ENCODE assay signal across 22 mouse cellular contexts in genomic region chr1:79637768-79638167, GRCm38 (mm10). TPM values are rescaled to one million over a fixed set of nuclear protein-coding genes. Genes with fewer than 3 reads are reported as not detected.
DNase-seq lines count a peak whose midpoint lies in the region; ATAC-seq and TF ChIP-seq lines count a peak whose summit lies in the region.
"Had no signal": no experiment of that assay in that cellular context is flagged by ENCODE, and none has a peak within 500 bp of the region (broad histone marks: within the 10 kb centered on the region; RNA-seq: fewer than 3 reads in every experiment).

No protein-coding gene starts in this region.

- no peak for TF ChIP-seq POLR2A in small intestine, adult 2 months (IDR thresholded peaks at IDR 0.05; ENCODE audit: low read depth, low read length)

- no peak overlapping the region for H3K4me3 ChIP-seq in small intestine, adult 2 months (ENCODE audit: low read depth, low read length)
- no peak overlapping the region for H3K4me3 ChIP-seq in liver, embryonic 12.5 days
- H3K4me3 ChIP-seq: embryonic facial prominence, embryonic 15.5 days; erythroblast, embryonic 14.5 days; forebrain, embryonic 10.5 days; heart, embryonic 15.5 days had no signal

- no peak overlapping the region for H3K9ac ChIP-seq in liver, embryonic 12.5 days
- H3K9ac ChIP-seq: embryonic facial prominence, embryonic 15.5 days; heart, embryonic 15.5 days; hindbrain, embryonic 14.5 days had no signal

- peak; percentile 60 to 66 for DNase-seq in urinary bladder, postnatal 36 days (ENCODE audit: low spot score in 2 of 2)
- no peak for DNase-seq in urinary bladder, postnatal 25 days (ENCODE audit: low spot score)
- DNase-seq in lung, postnatal 14 days = peak; percentile 5
- DNase-seq in adrenal gland, postnatal 14 days = no peak
- DNase-seq: adrenal gland, adult 8-10 months; cerebellum, adult 11 months; cerebellum, adult 8-10 months; embryo, embryonic 11 days; gastrocnemius, postnatal 36 days; heart, adult 18-20 months; heart, postnatal 14 days had no signal

- no peaks in the 10 kb centered on the region for H3K27me3 ChIP-seq in small intestine, adult 2 months (ENCODE audit: control insufficient read depth, insufficient read depth, low read length)
- no peaks in the 10 kb centered on the region for H3K27me3 ChIP-seq in liver, embryonic 12.5 days (replicated peaks)
- H3K27me3 ChIP-seq: embryonic facial prominence, embryonic 15.5 days; heart, embryonic 15.5 days had no signal

- H3K4me2 ChIP-seq in liver, embryonic 12.5 days = no peak overlapping the region
- H3K4me2 ChIP-seq: embryonic facial prominence, embryonic 15.5 days; heart, embryonic 11.5 days; heart, embryonic 15.5 days; hindbrain, embryonic 14.5 days had no signal

- H3K27ac ChIP-seq in small intestine, adult 2 months (ENCODE audit: insufficient read depth, low read depth, low read length) = 0 out of 2 replicates have a peak overlapping the region, but pooled peaks have one; percentile 23
- no peak overlapping the region for H3K27ac ChIP-seq in liver, embryonic 12.5 days
- H3K27ac ChIP-seq: embryonic facial prominence, embryonic 15.5 days; forebrain, embryonic 10.5 days; heart, embryonic 15.5 days; hindbrain, embryonic 14.5 days had no signal

- 49% methylated on average over 2 of the region's 2 CpGs for WGBS in small intestine, adult 2 months
- 81% methylated on average over 2 of the region's 2 CpGs for WGBS in liver, embryonic 12.5 days (ENCODE audit: insufficient replicate concordance)

- no peak for TF ChIP-seq CTCF in small intestine, adult 2 months (IDR thresholded peaks at IDR 0.05; ENCODE audit: extremely low read depth, insufficient read length, insufficient replicate concordance, low read depth, low read length)

- ATAC-seq in activated CD4-positive, CD25-positive, alpha-beta regulatory T cell, adult 4 months = no peak
- ATAC-seq in liver, embryonic 12.5 days = no peak
- ATAC-seq: forebrain, embryonic 14.5 days had no signal

- no peaks in the 10 kb centered on the region for H3K9me3 ChIP-seq in liver, embryonic 12.5 days (replicated peaks)
- H3K9me3 ChIP-seq: embryonic facial prominence, embryonic 15.5 days; forebrain, embryonic 10.5 days; heart, embryonic 15.5 days had no signal

- peaks cover 7% of the 10 kb centered on the region; the same call in 1 of the 2 replicates for H3K4me1 ChIP-seq in small intestine, adult 2 months (ENCODE audit: control insufficient read depth, insufficient read depth, insufficient read length, low read length)
- peaks cover 9% of the 10 kb centered on the region for H3K4me1 ChIP-seq in liver, embryonic 12.5 days
- H3K4me1 ChIP-seq: embryonic facial prominence, embryonic 15.5 days had no signal

- no peaks in the 10 kb centered on the region for H3K36me3 ChIP-seq in small intestine, adult 2 months (ENCODE audit: control insufficient read depth, insufficient read depth, low read length)
- no peaks in the 10 kb centered on the region for H3K36me3 ChIP-seq in liver, embryonic 12.5 days
- H3K36me3 ChIP-seq: embryonic facial prominence, embryonic 15.5 days; forebrain, embryonic 10.5 days; heart, embryonic 15.5 days had no signal

RNA-seq across cellular contexts. Expression of gene Ap1s3, which starts 34.0 kb away (rescaled TPM):
- 26.4 and 35.8 TPM in 2 replicates for polyA plus RNA-seq in small intestine, adult 2 months (2012; rRNA removed)
- polyA plus RNA-seq in activated CD4-positive, CD25-positive, alpha-beta regulatory T cell, adult 4 months (2017; shearing (Covaris generic)) = 1 to 10 TPM; 2.6 to 3.5 TPM
- 0.25 and 0.31 TPM in 2 replicates for polyA plus RNA-seq in liver, embryonic 12.5 days (2016; fragmentation: Nextera tagmentation; extraction: Ambion mirVana)
- total RNA-seq in adrenal gland, postnatal 14 days (2021) = 0.67 and 2.2 TPM in 2 replicates
- total RNA-seq: gastrocnemius, adult 8-10 months; gastrocnemius, postnatal 36 days had no signal

Comparison
In these comparisons a context has a peak if more than half of its experiments do, and no peak if none do; other contexts are left out.
1. DNase-seq: peak in urinary bladder, postnatal 36 days (2 of 2) and lung, postnatal 14 days (single experiment); none in urinary bladder, postnatal 25 days (single experiment) and adrenal gland, postnatal 14 days (single experiment).